Mouse (Mus musculus): ENCODE measurements around the gene Amn. TPM values are rescaled to one million over a fixed set of nuclear protein-coding genes. Genes with fewer than 3 reads are reported as not detected.

Gene Amn
- polyA plus RNA-seq, 1 experiment = 7.0 TPM

DNA sequence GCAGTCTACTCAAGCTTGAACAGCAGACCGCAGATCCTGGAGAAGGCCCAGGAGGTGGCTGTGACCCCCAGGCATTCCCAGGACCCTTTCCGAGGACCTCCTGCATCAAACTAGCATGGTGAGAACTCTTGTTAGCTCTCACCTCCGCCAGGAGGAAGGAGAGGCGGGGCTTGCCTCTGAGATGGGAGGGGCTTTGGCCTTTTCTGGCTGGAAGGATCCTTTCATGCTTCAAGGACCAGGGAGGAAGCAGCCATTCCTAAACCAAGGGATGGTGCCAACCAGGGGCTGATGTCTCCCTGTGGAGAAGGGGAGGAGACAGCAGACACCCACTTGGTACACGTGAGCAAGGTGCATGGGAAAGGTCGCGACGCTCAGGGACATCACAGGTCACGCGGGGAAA, 13.6 kb downstream of the Amn start:
- H3K27me3 ChIP-seq (ENCODE audit: control insufficient read depth, insufficient read depth, low read length) = no peaks in the 10 kb centered on the region

DNA sequence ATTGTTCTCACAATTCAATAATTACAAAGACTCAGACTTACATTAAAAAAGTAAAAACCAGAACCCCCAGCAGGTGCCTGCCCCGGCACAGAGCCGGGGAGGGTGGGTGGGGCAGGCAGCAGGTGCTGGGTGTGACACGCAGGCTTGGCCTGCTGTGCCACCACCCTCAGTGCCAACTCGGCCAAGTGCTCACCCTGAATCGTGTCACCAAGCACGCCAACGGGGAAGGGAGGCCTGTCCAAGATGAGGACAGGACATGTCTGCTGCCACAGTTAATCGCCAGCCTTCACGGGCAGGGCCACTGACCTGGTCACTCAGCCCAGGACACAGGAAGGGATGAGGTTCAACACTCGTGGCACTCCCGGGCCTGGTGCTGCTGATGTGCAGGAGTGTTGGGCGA, 22.1 kb downstream of the Amn start:
- Histone ChIP-seq H3K4me3 (ENCODE audit: control insufficient read depth, insufficient read depth, low read length) (no peak overlapping the region), H3K27ac (ENCODE audit: control insufficient read depth, insufficient read depth, low read length) (no peak overlapping the region), H3K4me1 (replicated peaks; ENCODE audit: control insufficient read depth, insufficient read depth, low read length) (no peaks in the 10 kb centered on the region), H3K27me3 (ENCODE audit: control insufficient read depth, insufficient read depth, low read length) (no peaks in the 10 kb centered on the region), H3K36me3 (ENCODE audit: control insufficient read depth, insufficient read depth, low read length) (no peaks in the 10 kb centered on the region)
- DNase-seq = no peak
- WGBS = 94% methylated on average over 12 of the region's 12 CpGs
- TF ChIP-seq POLR2A (IDR thresholded peaks at IDR 0.05; ENCODE audit: control insufficient read depth, extremely low read depth, insufficient read depth, low read length, poor library complexity) (no peak), CTCF (IDR thresholded peaks at IDR 0.05; ENCODE audit: borderline replicate concordance, control insufficient read depth, extremely low read depth, insufficient read depth, low read length, poor library complexity) (no peak)

More for the DNA sequence above, 13.6 kb downstream of the Amn start:
- Histone ChIP-seq H3K4me1 (replicated peaks; ENCODE audit: control insufficient read depth, insufficient read depth, low read length) (no peaks in the 10 kb centered on the region), H3K27ac (ENCODE audit: control insufficient read depth, insufficient read depth, low read length) (no peak overlapping the region), H3K4me3 (ENCODE audit: control insufficient read depth, insufficient read depth, low read length) (no peak overlapping the region), H3K36me3 (ENCODE audit: control insufficient read depth, insufficient read depth, low read length) (no peaks in the 10 kb centered on the region)
- DNase-seq = no peak
- 48% methylated on average over 10 of the region's 10 CpGs for WGBS
- TF ChIP-seq POLR2A (IDR thresholded peaks at IDR 0.05; ENCODE audit: control insufficient read depth, extremely low read depth, insufficient read depth, low read length, poor library complexity) (no peak), CTCF (IDR thresholded peaks at IDR 0.05; ENCODE audit: borderline replicate concordance, control insufficient read depth, extremely low read depth, insufficient read depth, low read length, poor library complexity) (no peak)

DNA sequence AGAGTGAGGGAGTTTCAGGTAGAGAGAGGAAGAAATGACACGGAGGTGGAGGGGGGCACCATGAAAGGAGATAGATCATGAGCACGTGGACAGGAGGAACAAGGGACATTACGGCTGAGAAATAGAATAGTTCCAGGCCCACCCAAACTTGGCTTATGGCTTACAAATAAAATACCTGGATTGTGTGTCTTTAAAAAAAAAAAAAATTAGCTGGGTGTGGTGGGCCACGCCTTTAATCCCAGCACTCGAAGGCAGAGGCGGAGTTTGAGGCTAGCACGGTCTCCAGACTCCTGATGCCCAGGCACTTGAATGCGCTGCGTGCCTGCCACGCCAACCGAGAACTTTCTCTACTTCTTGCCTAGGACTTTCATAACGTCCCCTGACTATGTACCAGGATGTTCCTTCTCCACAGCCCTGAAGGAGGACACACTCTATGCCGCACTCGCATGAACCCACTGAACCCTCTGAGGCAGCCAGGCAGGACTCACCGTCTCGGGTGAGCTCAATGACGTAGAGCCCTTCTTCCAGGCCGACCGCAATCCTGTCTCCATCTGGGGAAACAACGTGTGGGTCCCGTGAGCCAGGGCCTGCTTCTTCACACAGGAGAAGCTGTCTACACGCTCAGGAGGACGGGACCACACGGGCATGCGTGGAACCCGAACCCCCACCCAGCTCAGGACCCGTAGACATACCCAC, 30.6 kb downstream of the Amn start:
- no peak overlapping the region for H3K4me3 ChIP-seq (ENCODE audit: control insufficient read depth, insufficient read depth, low read length)
- TF ChIP-seq POLR2A (IDR thresholded peaks at IDR 0.05; ENCODE audit: control insufficient read depth, extremely low read depth, insufficient read depth, low read length, poor library complexity) (no peak), CTCF (IDR thresholded peaks at IDR 0.05; ENCODE audit: borderline replicate concordance, control insufficient read depth, extremely low read depth, insufficient read depth, low read length, poor library complexity) (no peak)
- DNase-seq = no peak
- no peak overlapping the region for H3K27ac ChIP-seq (ENCODE audit: control insufficient read depth, insufficient read depth, low read length)
- H3K4me1 ChIP-seq (replicated peaks; ENCODE audit: control insufficient read depth, insufficient read depth, low read length) = no peaks in the 10 kb centered on the region
- H3K27me3 ChIP-seq (ENCODE audit: control insufficient read depth, insufficient read depth, low read length) = no peaks in the 10 kb centered on the region
- WGBS = 94% methylated on average over 27 of the region's 27 CpGs
- no peaks in the 10 kb centered on the region for H3K36me3 ChIP-seq (ENCODE audit: control insufficient read depth, insufficient read depth, low read length)

DNA sequence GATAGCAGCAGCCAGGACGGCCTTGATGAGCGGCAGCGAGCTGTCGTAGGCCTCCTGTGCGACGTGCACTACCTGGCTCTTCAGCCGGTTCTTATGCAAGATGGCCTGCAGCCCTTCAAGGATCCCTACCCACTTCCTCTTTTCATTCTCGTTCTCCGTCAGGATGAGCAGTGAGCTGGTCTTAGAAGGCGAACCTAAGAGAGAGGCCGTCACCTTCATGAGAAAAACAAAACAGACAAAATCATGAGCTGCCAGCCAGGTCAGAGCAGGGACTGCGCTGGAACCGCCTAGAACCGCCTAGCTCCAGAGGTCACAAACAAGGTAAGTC, 31.1 kb downstream of the Amn start:
- no peak for DNase-seq
- TF ChIP-seq POLR2A (IDR thresholded peaks at IDR 0.05; ENCODE audit: control insufficient read depth, extremely low read depth, insufficient read depth, low read length, poor library complexity) (no peak), CTCF (IDR thresholded peaks at IDR 0.05; ENCODE audit: borderline replicate concordance, control insufficient read depth, extremely low read depth, insufficient read depth, low read length, poor library complexity) (no peak)
- no peak overlapping the region for H3K27ac ChIP-seq (ENCODE audit: control insufficient read depth, insufficient read depth, low read length)
- WGBS = 77% methylated on average over 14 of the region's 14 CpGs
- H3K4me1 ChIP-seq (replicated peaks; ENCODE audit: control insufficient read depth, insufficient read depth, low read length) = no peaks in the 10 kb centered on the region
- no peak overlapping the region for H3K4me3 ChIP-seq (ENCODE audit: control insufficient read depth, insufficient read depth, low read length)
- H3K36me3 ChIP-seq (ENCODE audit: control insufficient read depth, insufficient read depth, low read length) = no peaks in the 10 kb centered on the region
- H3K27me3 ChIP-seq (ENCODE audit: control insufficient read depth, insufficient read depth, low read length) = no peaks in the 10 kb centered on the region

DNA sequence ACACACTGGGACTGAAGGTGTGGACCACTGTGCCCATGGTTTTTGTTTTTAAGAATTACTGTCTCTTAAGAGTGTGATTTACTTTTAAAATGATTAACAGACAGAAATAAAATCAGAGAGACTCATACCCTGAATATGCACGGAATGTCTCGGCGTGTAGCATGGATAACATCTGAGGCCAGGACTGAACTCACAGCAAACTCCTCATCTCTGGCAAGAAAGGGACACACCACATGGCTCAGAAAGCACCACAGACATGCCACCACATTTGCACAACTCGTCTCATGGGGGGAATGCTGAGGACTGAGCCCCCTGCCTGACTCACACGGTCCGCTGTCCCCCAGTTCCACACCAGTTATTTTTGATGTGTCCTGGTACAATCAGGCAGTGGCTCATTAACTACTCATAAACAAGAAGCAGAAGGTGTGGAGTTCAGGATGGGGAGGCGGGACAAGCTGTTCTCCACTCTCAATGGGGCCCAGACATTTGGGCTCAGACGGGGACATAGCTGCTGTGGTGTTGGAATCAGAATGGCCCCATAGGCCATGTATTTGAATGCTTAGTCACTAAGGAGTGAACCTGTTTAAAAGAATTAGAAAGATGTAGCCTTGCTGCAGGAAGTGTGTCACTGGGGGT, 32.9 kb downstream of the Amn start:
- H3K36me3 ChIP-seq (ENCODE audit: control insufficient read depth, insufficient read depth, low read length) = no peaks in the 10 kb centered on the region
- H3K4me1 ChIP-seq (replicated peaks; ENCODE audit: control insufficient read depth, insufficient read depth, low read length) = no peaks in the 10 kb centered on the region
- no peak for DNase-seq
- H3K27me3 ChIP-seq (ENCODE audit: control insufficient read depth, insufficient read depth, low read length) = no peaks in the 10 kb centered on the region
- no peak overlapping the region for H3K4me3 ChIP-seq (ENCODE audit: control insufficient read depth, insufficient read depth, low read length)
- H3K27ac ChIP-seq (ENCODE audit: control insufficient read depth, insufficient read depth, low read length) = no peak overlapping the region
- WGBS = 97% methylated on average over 8 of the region's 8 CpGs
- TF ChIP-seq CTCF (IDR thresholded peaks at IDR 0.05; ENCODE audit: borderline replicate concordance, control insufficient read depth, extremely low read depth, insufficient read depth, low read length, poor library complexity) = no peak
- TF ChIP-seq POLR2A (IDR thresholded peaks at IDR 0.05; ENCODE audit: control insufficient read depth, extremely low read depth, insufficient read depth, low read length, poor library complexity) = no peak

DNA sequence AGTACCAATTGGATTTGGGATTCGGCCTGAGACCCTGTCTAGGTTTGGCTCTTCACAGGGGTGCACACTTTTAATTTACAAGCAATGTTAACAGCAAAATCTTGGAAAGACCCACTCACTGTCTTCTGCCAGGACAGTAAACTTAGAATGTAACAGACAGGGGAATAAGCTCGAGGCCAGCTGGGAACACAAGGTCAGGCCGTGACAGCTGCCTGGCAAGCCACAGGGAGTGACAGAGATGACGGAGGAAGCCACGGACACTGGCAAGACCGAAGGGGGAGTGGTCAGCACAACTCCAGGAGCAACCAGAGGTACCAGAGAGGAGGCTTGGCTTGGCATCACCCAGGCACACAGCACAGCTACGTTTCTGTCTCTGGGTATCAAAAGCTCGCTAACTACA, 35.9 kb downstream of the Amn start:
- 80% methylated on average over 8 of the region's 8 CpGs for whole genome bisulfite sequencing
- H3K4me3 ChIP-seq (ENCODE audit: control insufficient read depth, insufficient read depth, low read length) = no peak overlapping the region
- H3K4me1 ChIP-seq (replicated peaks; ENCODE audit: control insufficient read depth, insufficient read depth, low read length) = no peaks in the 10 kb centered on the region
- H3K27ac ChIP-seq (ENCODE audit: control insufficient read depth, insufficient read depth, low read length) = no peak overlapping the region
- H3K36me3 ChIP-seq (ENCODE audit: control insufficient read depth, insufficient read depth, low read length) = no peaks in the 10 kb centered on the region
- H3K27me3 ChIP-seq (ENCODE audit: control insufficient read depth, insufficient read depth, low read length) = no peaks in the 10 kb centered on the region
- no peak for TF ChIP-seq CTCF (IDR thresholded peaks at IDR 0.05; ENCODE audit: borderline replicate concordance, control insufficient read depth, extremely low read depth, insufficient read depth, low read length, poor library complexity)
- TF ChIP-seq POLR2A (IDR thresholded peaks at IDR 0.05; ENCODE audit: control insufficient read depth, extremely low read depth, insufficient read depth, low read length, poor library complexity) = no peak
- no peak for DNase-seq

Measured in thymus, adult 2 months (tissue).